Mouse (Mus musculus): Measurements from ENCODE around the gene Psma7.

The Psma7 gene

GRCm38 (mm10) chr2:180042256-180042857 lies at the start of gene Psma7, which contains the start of gene Ss18l1:
TSS of gene Psma7 (minus strand) at chr2:180042433.
TSS of gene Ss18l1 (plus strand) at chr2:180042509.
- peak; percentile 91 for DNase-seq

DNA sequence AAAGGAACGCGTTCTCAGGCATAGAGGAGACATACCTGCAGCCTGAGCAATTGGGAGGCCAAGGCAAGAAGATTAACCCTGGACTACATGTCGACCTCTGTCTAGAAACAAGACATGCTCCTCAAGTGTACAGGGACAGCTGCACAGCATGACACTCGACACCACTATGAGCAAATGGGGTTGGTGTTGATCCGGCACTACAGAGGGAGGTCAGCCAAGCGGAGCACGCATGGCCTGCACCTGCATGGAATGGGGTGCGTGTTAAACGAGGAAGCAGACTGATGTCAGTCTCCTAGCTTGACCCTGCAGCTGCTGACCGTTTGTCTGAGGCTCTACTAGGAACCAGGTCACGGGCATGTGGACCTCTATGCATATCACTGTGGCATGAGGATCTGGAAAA lies 48.1 kb upstream of the Psma7 start:
- no peak for DNase-seq

- no peak for DNase-seq
Observed at GRCm38 (mm10) chr2:180087472-180087871, 45.2 kb upstream of the Psma7 start.

GRCm38 (mm10) chr2:180086637-180087027 lies 44.4 kb upstream of the Psma7 start:
- no peak for DNase-seq

- no peak for DNase-seq
Observed at GRCm38 (mm10) chr2:180085926-180086636, 43.8 kb upstream of the Psma7 start.

GRCm38 (mm10) chr2:180084565-180084964 lies 42.3 kb upstream of the Psma7 start:
- DNase-seq, result no peak

DNA sequence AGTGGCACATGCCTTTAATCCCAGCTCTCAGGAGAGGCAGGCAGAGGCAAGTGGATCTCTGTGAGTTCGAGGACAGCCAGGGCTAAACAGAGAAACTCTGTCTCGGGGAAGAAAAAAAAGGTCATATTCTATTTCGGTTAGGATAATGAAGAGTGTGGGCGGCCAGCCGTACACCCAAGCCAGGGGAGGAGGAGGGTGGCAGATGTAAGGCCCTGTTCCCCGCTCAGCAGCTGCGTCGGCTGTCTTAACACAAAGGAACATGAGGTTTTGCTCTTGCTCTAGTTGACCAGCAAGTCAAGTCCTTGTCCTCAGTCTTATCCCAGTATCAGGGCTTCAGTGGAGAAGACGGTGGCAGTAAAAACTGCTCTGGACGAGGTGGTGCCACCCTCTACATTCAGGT lies 40.8 kb upstream of the Psma7 start:
- DNase-seq, result no peak

GRCm38 (mm10) chr2:180080680-180081079 lies 38.4 kb upstream of the Psma7 start:
- DNase-seq, result no peak

- DNase-seq, result no peak
Observed at GRCm38 (mm10) chr2:180077622-180078021, 35.4 kb upstream of the Psma7 start.

GRCm38 (mm10) chr2:180072886-180073285 lies 30.7 kb upstream of the Psma7 start:
- DNase-seq, result no peak

GRCm38 (mm10) chr2:180071671-180072070 lies 29.4 kb upstream of the Psma7 start:
- no peak for DNase-seq

GRCm38 (mm10) chr2:180070481-180071453 lies 28.5 kb upstream of the Psma7 start, which contains the start of gene Mtg2:
TSS of gene Mtg2 (plus strand) at chr2:180070588.
- peak; percentile 97 for DNase-seq

DNA sequence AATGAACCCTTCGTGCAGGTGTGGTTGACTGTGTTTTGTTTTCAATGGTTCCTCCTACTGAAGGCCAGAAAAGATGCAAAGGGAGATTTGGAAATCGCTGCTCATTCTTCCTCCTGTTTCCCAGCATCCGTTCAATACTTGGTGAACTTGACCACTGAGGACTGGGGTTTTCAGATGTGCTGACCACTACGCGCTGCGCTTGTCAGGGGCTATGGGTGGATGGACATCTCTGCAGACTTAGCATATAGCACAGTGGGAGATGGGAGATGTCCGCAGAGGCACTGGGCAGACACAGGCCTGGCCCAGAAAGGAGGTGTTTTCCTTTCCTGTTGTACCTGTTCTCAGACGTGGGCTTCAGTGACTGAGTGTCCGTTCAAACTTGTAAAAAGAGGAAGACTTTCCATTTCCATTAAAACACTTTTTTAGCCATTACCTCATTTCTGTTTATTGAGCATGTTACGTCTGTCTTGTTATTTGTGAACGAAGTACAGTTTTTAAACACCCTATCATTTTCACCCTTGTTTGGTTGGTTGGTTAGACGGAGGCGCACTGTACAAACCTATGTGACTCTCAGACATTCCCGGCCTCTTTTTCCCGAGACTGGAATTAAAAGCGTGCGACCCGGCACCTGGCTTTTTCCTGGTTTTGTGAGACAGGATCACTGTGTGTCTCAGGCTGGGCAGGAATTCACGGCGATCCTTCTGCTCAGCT lies 27.7 kb upstream of the Psma7 start:
- no peak for DNase-seq

DNA sequence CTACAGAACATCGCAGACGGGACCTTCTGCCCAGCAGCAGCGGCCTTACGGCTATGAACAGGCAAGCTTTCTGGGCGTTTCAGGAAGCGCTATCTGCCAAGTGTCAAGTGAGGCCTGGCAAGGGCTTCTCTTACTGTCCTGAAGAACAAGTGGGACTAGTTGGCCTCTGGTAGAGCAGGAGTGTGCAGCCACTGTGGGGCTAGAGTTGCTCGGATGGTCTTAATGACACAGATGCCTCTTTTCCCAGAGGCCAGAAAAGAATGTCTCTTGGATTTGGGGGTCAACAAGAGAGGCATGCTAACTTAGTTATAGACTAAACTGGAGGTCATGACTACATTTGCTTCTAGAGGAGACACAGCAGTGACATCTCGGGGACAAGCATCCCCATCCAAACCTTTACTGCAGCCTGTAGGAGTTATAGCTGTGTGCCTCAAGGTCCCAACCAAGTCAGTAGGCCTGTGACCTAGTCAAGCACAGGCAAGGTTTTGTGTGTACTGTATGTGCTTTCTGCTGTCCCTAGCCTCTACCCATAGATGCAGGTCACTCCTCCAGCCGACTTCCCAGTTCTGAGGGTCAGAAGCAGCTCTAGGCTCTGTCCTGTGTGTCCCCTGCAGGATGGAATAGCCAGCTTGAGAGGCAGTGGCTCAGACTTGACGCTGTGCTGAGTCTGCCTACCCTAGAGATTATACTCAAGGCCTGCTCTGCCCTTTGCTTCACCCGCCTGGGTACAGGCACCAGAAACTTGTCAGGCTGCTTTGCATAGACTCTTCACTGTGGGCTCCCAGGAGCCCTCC lies 21.3 kb upstream of the Psma7 start:
- DNase-seq, result no peak

GRCm38 (mm10) chr2:180053001-180053400 lies 10.8 kb upstream of the Psma7 start:
- DNase-seq, result peak; percentile 57

- no peak for DNase-seq
Observed at GRCm38 (mm10) chr2:180051986-180052733, 9.9 kb upstream of the Psma7 start.

DNA sequence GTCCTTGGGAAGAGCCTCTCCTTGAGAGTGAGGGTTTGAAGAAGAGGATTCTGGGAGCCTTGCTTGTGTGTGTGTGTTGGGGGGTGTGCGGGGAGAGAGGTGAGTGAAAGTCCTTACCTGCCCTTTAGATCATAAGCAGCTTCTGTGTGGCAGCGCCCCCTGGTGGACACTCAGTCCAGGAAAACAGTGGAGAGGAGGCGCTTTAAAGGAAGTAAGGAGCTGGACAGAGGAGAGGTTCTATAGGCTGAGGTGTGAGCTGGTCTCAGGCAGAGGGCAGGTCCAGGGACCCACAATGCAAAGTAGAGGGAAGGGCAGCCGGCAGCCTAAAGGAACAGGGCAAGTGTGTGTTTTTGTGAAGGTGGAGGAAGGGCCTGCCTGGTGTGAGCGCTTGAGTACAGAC lies 8.8 kb upstream of the Psma7 start:
- peak; percentile 89 for DNase-seq

DNA sequence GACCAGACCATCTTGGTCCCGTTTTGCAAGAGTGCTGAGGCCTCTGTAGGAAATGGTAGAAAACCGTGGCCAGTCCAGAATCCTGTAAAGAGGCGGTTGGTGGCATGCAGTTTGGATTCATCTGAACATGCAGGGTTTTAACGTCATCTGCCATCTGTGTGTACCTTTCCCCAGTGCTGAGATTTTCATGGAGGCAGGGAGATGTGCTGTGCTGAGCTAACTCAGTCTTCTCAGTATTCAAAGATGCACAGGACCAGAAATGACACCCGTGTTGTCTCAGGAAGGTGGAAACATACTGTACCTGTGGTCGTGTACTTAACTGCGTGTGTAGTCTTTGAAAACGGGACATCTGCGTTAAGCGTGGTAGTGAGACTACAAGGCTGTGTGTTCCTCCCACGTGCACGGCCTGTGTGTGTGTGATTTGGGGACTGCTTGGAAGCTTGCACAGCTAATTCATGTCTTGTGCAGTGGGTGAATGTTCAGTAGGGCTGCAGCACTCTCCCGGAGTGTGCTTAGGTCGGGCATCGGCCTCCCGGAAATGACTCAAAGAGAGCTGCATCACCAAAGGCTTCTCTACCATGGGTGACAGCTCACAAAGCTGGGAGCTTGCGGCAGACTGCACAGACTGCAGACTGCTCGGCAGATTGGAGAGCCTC lies 5.9 kb upstream of the Psma7 start:
- DNase-seq, result no peak

DNA sequence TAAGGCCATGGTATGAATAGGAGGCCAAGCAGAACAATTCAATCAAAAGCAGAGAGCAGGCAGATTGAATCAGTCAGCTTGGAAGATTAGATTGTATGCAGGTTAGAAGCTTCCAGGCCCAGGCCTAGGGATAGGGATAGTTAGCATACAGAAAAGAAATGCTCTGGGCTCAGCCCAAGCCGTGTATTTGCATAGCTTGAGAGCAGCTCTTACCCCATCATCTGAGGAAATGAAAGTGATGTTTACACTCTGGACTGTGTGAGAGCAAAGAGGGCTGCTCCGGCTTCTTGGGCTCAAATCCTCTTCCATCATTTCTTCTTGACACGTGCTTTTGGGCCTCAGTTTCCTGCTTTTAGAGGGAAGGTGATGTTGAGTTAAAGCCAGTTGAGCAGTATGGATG lies 5.3 kb upstream of the Psma7 start:
- DNase-seq, result no peak

GRCm38 (mm10) chr2:180045283-180045682 lies 3.0 kb upstream of the Psma7 start:
- no peak for DNase-seq
